Mouse (Mus musculus): ENCODE results near the gene Filip1. TPM values are rescaled to one million over a fixed set of nuclear protein-coding genes. Genes with fewer than 3 reads are reported as not detected.

Gene Filip1
- total and polyA plus RNA-seq, 3 experiments: 0.71 to 1.5 (median 1.3) TPM

DNA sequence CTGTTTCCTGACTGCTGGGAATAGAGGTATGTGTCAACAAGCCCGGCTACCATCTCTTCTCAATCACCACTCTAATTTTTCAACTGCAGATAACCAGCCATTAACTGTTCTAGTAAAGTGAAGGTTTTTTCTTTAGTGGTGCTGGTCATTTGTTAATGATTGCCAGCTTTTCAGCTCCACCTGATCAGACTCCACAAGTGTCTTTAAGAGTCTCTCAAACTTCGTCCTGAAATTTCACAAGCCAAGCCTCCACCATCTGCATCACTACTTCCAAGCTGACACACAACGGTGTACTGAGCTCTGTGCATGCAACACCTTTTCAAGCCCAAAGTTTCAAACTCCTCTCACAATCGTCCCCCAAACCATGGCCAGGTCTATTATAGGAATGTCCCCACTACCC, 247.3 kb downstream of the Filip1 start:
- Histone ChIP-seq H3K4me3 (replicated peaks in 1 of 3; ENCODE audit: low read depth in 2 of 3, low read length in 2 of 3, poor library complexity in 1 of 3) (no peak overlapping the region), H3K4me1 (ENCODE audit: control insufficient read depth in 1 of 2, insufficient read depth in 2 of 2) (peaks cover 0 to 3% of the 10 kb centered on the region in 2 experiments; a peak in 1 of 4 replicates), H3K79me2 (replicated peaks; ENCODE audit: control insufficient read depth, extremely low read depth, insufficient read depth, poor library complexity, severe bottlenecking) (no peaks in the 10 kb centered on the region), H3K36me3 (replicated peaks in 1 of 2; ENCODE audit: control insufficient read depth in 1 of 2, insufficient read depth in 1 of 2, low read length in 1 of 2) (peaks cover 2 to 4% of the 10 kb centered on the region in 2 experiments), H3K4me2 (ENCODE audit: insufficient read depth, low read depth, poor library complexity, severe bottlenecking) (no peak overlapping the region), H3K9me3 (replicated peaks; ENCODE audit: low read length) (no peaks in the 10 kb centered on the region), H3K27me3 (replicated peaks) (no peaks in the 10 kb centered on the region), H3K9ac (ENCODE audit: insufficient read depth, low read depth) (no peak overlapping the region), H3K27ac (ENCODE audit: insufficient read depth, low read depth) (no peak overlapping the region)
- dilution Hi-C loops (cut with MboI; ENCODE audit: extremely low pct_ligation_motif_present, extremely low pct_unique_long_range_greater_than_20kb, low sequenced_read_pairs) (no loop called here), in situ Hi-C loops (cut with MboI; ENCODE audit: low pct_ligation_motif_present, low pct_unique_long_range_greater_than_20kb, low sequenced_read_pairs) (no loop called here)
- no peak for TF ChIP-seq JUN (IDR thresholded peaks at IDR 0.05; ENCODE audit: insufficient read depth, low read depth, low read length)
- TF ChIP-seq NELFE (IDR thresholded peaks at IDR 0.05; ENCODE audit: low read depth, low read length): no peak
- no peak for TF ChIP-seq CTCF (conservative IDR thresholded peaks at IDR 0.05 in 1 of 2, IDR thresholded peaks at IDR 0.05 in 1 of 2; ENCODE audit: low read depth in 2 of 2, low read length in 2 of 2)
- no peak for TF ChIP-seq ETS1 (conservative IDR thresholded peaks at IDR 0.05; ENCODE audit: low read depth, low read length)
- no peak for TF ChIP-seq USF2 (conservative IDR thresholded peaks at IDR 0.05; ENCODE audit: low read depth, low read length)
- no peak for TF ChIP-seq MEF2A (IDR thresholded peaks at IDR 0.05; ENCODE audit: borderline replicate concordance, low read depth, low read length)
- no peak for TF ChIP-seq KAT2A (IDR thresholded peaks at IDR 0.05; ENCODE audit: insufficient replicate concordance, low read length)
- TF ChIP-seq MXI1 (IDR thresholded peaks at IDR 0.05; ENCODE audit: low read depth, low read length): no peak
- no peak for TF ChIP-seq NRF1 (IDR thresholded peaks at IDR 0.05; ENCODE audit: low read depth, low read length)
- no peak for TF ChIP-seq POLR2AphosphoS2 (IDR thresholded peaks at IDR 0.05; ENCODE audit: low read depth, low read length)
- TF ChIP-seq ZC3H11A (IDR thresholded peaks at IDR 0.05; ENCODE audit: low read depth, low read length): no peak
- no peak for TF ChIP-seq PAX5 (IDR thresholded peaks at IDR 0.05; ENCODE audit: low read length)
- TF ChIP-seq ZMIZ1 (IDR thresholded peaks at IDR 0.05; ENCODE audit: low read depth, low read length): no peak
- no peak for TF ChIP-seq EP300 (IDR thresholded peaks at IDR 0.05; ENCODE audit: low read length)
- TF ChIP-seq MAFK (IDR thresholded peaks at IDR 0.05; ENCODE audit: insufficient replicate concordance, low read length): no peak
- TF ChIP-seq TCF12 (IDR thresholded peaks at IDR 0.05; ENCODE audit: low read depth, low read length): no peak
- no peak for TF ChIP-seq USF1 (IDR thresholded peaks at IDR 0.05; ENCODE audit: low read depth, low read length)
- no peak for TF ChIP-seq CHD2 (IDR thresholded peaks at IDR 0.05; ENCODE audit: low read length)
- TF ChIP-seq HCFC1 (IDR thresholded peaks at IDR 0.05; ENCODE audit: low read depth, low read length): no peak
- no peak for TF ChIP-seq RCOR1 (conservative IDR thresholded peaks at IDR 0.05; ENCODE audit: low read depth, low read length)
- no peak for DNase-seq (ENCODE audit: extremely low read depth)

Other genes starting within 250 kb of the Filip1 start
- gene Tmem30a, start 219.3 kb downstream of the Filip1 start, total RNA-seq (2012; rRNA removed): 29.2 and 29.7 TPM in 2 replicates
- 83.6 and 95.2 TPM in 2 replicates for gene Tmem30a, start 219.3 kb downstream of the Filip1 start, total RNA-seq (2014; rRNA removed)
- 39.6 and 42.1 TPM in 2 replicates for gene Tmem30a, start 219.3 kb downstream of the Filip1 start, polyA plus RNA-seq (2012; ENCODE audit: insufficient read length, low read depth)
- gene Senp6, start 54.1 kb upstream of the Filip1 start, total RNA-seq (2012; rRNA removed): 97.5 and 113 TPM in 2 replicates
- gene Senp6, start 54.1 kb upstream of the Filip1 start, total RNA-seq (2014; rRNA removed): 167 and 186 TPM in 2 replicates
- gene Senp6, start 54.1 kb upstream of the Filip1 start, polyA plus RNA-seq (2012; ENCODE audit: insufficient read length, low read depth): 113 TPM in 2 replicates
- gene Myo6, start 152.2 kb upstream of the Filip1 start, total RNA-seq (2012; rRNA removed): 3.4 and 6.0 TPM in 2 replicates
- gene Myo6, start 152.2 kb upstream of the Filip1 start, total RNA-seq (2014; rRNA removed): 10.3 and 11.0 TPM in 2 replicates
- gene Myo6, start 152.2 kb upstream of the Filip1 start, polyA plus RNA-seq (2012; ENCODE audit: insufficient read length, low read depth): 39.5 and 48.7 TPM in 2 replicates

All from CH12.LX (cell line).